Mouse (Mus musculus): Measurements from ENCODE around the gene Zfp619.
"Not testable (repeated sequence)": the region's sequence is repeated elsewhere in the genome, so short reads cannot be mapped to it uniquely, and the experiment has no call there.

DNA sequence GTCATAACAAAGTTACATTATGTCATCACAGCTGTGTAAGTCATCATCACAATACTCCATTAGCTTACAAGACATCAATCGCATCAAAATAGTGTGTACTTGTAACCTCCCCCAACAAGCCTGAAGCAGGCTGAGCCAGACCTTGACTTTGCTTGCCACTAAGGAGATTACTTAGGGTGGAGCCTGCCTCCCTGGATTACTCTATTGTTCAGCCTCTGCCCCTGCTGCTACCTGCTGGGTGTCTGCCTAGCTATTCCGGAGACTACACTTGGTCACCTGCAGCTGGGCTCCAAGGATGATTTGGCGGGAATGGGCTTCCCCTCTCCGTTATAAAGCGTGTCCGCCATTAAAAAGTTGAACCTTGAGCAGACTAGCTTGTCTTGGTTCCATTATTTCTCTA is 69.3 kb downstream of the Zfp619 start:
- TF ChIP-seq GATA1 (IDR thresholded peaks at IDR 0.05; ENCODE audit: borderline replicate concordance, low read length); FLI1 (IDR thresholded peaks at IDR 0.05; ENCODE audit: low read length): not testable (repeated sequence)

All from megakaryocyte, embryonic 14.5 days (primary cell).